Mouse (Mus musculus): ENCODE results near the gene Tspan4.
A peak's percentile ranks its signal among the peaks of the same experiment; 100 is the strongest.

Tspan4 gene

GRCm38 (mm10) chr7:141508160-141508559 lies 33.1 kb downstream of the Tspan4 start:
- DNase-seq (ENCODE audit: low spot score) = no peak

- DNase-seq (ENCODE audit: low spot score) = no peak
Measured at GRCm38 (mm10) chr7:141510196-141510595, 35.2 kb downstream of the Tspan4 start.

- no peak for DNase-seq (ENCODE audit: low spot score)
Measured at GRCm38 (mm10) chr7:141510681-141511191, 35.7 kb downstream of the Tspan4 start.

- no peak for DNase-seq (ENCODE audit: low spot score)
Measured at GRCm38 (mm10) chr7:141517638-141518037, 42.6 kb downstream of the Tspan4 start.

GRCm38 (mm10) chr7:141518296-141518695 lies 43.3 kb downstream of the Tspan4 start:
- no peak for DNase-seq (ENCODE audit: low spot score)

GRCm38 (mm10) chr7:141518926-141519325 lies 43.9 kb downstream of the Tspan4 start:
- DNase-seq (ENCODE audit: low spot score) = no peak

GRCm38 (mm10) chr7:141519795-141520194 lies 44.8 kb downstream of the Tspan4 start:
- no peak for DNase-seq (ENCODE audit: low spot score)

- no peak for DNase-seq (ENCODE audit: low spot score)
Measured at GRCm38 (mm10) chr7:141523007-141523406, 48.0 kb downstream of the Tspan4 start.

- DNase-seq (ENCODE audit: low spot score) = no peak
Measured at GRCm38 (mm10) chr7:141524271-141524670, 49.2 kb downstream of the Tspan4 start.

- DNase-seq (ENCODE audit: low spot score) = peak; percentile 42
Measured at GRCm38 (mm10) chr7:141524760-141525579, 49.9 kb downstream of the Tspan4 start.

GRCm38 (mm10) chr7:141525580-141525925 lies 50.5 kb downstream of the Tspan4 start:
- no peak for DNase-seq (ENCODE audit: low spot score)

GRCm38 (mm10) chr7:141535570-141535969 lies 60.5 kb downstream of the Tspan4 start:
- DNase-seq (ENCODE audit: low spot score) = no peak

GRCm38 (mm10) chr7:141538852-141539555 lies 64.0 kb downstream of the Tspan4 start:
- DNase-seq (ENCODE audit: low spot score) = no peak

GRCm38 (mm10) chr7:141539556-141540311 lies 64.7 kb downstream of the Tspan4 start, which contains the start of gene Chid1:
TSS of gene Chid1 (minus strand) at chr7:141539857.
- DNase-seq (ENCODE audit: low spot score) = peak; percentile 96

GRCm38 (mm10) chr7:141540312-141541081 lies 65.5 kb downstream of the Tspan4 start:
- no peak for DNase-seq (ENCODE audit: low spot score)

- DNase-seq (ENCODE audit: low spot score) = no peak
Measured at GRCm38 (mm10) chr7:141541681-141542080, 66.6 kb downstream of the Tspan4 start.

- no peak for DNase-seq (ENCODE audit: low spot score)
Measured at GRCm38 (mm10) chr7:141542588-141542987, 67.5 kb downstream of the Tspan4 start.

All from ovary, postnatal 10 days (tissue).